Mouse (Mus musculus) G1E (cell line): ENCODE measurements at regions not wholly inside any gene's neighbourhood (a gene's known extent, or its start where the extent isn't known, plus 50 kb on each side); places are given as distances from the start of the nearest gene placed in this dataset.

ENCODE experiments used
- ATAC-seq: 2 replicates; pipeline ENCODE4 v1.8.0; 2016; ENCODE audit warnings: mild to moderate bottlenecking; ENCODE audit not compliant: insufficient number of reproducible peaks, poor library complexity, low FRiP score, severe bottlenecking; ENCODE audit errors: extremely low read depth
- DNase-seq: peaks from one replicate; pipeline ENCODE4 v3.0.0; 2012; ENCODE audit warnings: low spot score
- H3K27me3 ChIP-seq: 2 replicates; pipeline ENCODE4 v1.6.1; 2012; ENCODE audit warnings: mild to moderate bottlenecking, low read length, inconsistent platforms; ENCODE audit not compliant: insufficient read depth
- H3K36me3 ChIP-seq: replicated peaks from 2 replicates; pipeline ENCODE3; 2012; ENCODE audit warnings: mild to moderate bottlenecking, inconsistent platforms
- H3K4me1 ChIP-seq: 2 replicates; pipeline ENCODE4 v1.6.1; 2012; ENCODE audit warnings: low read depth, low read length, inconsistent platforms, mixed read lengths; ENCODE audit not compliant: insufficient read depth
- H3K4me3 ChIP-seq: 2 replicates; pipeline ENCODE4 v1.5.1; 2012; ENCODE audit warnings: low read depth, mild to moderate bottlenecking, inconsistent platforms, low read length, moderate library complexity, mixed read lengths
- H3K9me3 ChIP-seq: replicated peaks from 2 replicates; pipeline ENCODE4 v1.6.1; 2012; ENCODE audit warnings: inconsistent platforms
- CTCF ChIP-seq: IDR thresholded peaks from 2 replicates; pipeline ENCODE4 v1.5.1; 2012; ENCODE audit warnings: low read depth, low read length, inconsistent platforms, mixed read lengths
- GATA1 ChIP-seq: IDR thresholded peaks from 2 replicates; pipeline ENCODE4 v1.6.1; 2012; ENCODE audit warnings: borderline replicate concordance, low read length, inconsistent platforms, mixed read lengths
- GATA2 ChIP-seq: IDR thresholded peaks from 2 replicates; pipeline ENCODE4 v1.6.1; 2012; ENCODE audit warnings: low read depth, low read length, inconsistent platforms, borderline replicate concordance
- POLR2AphosphoS5 ChIP-seq: IDR thresholded peaks from 2 replicates; pipeline ENCODE4 v1.6.1; 2012; ENCODE audit warnings: low read depth, low read length, inconsistent platforms; ENCODE audit not compliant: insufficient replicate concordance
- TAL1 ChIP-seq: conservative IDR thresholded peaks from 2 replicates; pipeline ENCODE4 v1.6.1; 2012; ENCODE audit warnings: low read depth, low read length, inconsistent platforms, mixed read lengths

DNA sequence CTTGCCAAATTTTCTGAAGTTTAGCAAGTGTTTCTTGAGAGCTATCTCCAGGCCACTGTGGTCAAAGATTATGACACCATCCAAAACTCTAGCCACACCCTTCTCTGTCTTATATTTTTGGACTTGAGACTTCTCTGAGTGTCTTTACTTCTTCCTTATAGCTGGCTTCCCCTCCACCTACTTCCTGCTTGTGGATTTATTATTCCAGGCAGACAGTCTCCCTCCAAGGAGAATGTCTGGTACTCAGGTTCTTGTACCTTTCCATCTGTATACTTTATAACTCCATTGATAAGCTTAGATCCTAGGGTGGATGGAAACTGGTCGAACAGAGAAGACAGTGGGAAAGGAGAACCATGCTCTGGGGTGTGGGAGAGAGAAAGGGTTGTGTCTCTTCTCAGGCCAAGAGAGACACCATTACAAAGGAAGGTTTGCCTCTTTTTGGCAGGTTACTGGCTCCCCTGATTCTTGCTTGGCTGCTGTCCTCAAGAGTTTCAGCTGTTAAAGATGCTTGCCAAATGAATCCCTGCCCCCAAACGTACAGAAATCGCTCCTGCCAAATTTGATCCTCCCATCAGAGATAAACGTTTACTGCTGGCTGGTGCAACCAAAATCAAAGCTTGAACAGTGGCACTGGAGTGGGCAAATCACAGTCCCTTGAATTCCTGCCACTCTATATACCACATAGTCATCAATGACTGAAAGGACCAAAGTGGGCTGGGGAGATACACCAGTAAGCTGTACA is 125.5 kb downstream of the Rps24 start:
- no peak overlapping the region for H3K4me3 ChIP-seq
- no peaks in the 10 kb centered on the region for H3K36me3 ChIP-seq
- no peaks in the 10 kb centered on the region for H3K27me3 ChIP-seq
- H3K9me3 ChIP-seq, result peaks cover 25% of the 10 kb centered on the region
- no peak for DNase-seq
- TF ChIP-seq POLR2AphosphoS5, result no peak
- TF ChIP-seq GATA2, result no peak
- TF ChIP-seq TAL1, result no peak
- no peak for TF ChIP-seq CTCF
- no peak for TF ChIP-seq GATA1
- no peak for ATAC-seq
- no peaks in the 10 kb centered on the region for H3K4me1 ChIP-seq

DNA sequence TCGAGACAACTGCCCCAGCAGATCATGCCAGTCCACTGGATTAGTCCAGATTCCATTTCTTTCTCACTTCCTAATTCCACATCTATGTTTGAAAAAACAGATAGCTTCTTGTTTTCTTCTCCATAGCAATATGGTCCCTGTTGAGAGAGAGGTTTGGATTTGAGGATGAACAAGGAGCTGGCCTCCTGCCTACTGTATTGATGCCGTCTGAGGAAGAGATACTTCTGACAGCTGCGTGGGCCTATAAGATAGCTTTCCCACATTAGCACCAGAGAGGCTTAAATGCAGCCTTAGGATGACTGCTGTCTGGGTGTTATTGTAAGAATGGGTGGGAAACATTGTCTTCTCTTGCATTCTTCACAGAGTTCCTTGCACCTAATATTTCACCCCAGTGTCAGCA is 128.9 kb downstream of the Rps24 start:
- H3K27me3 ChIP-seq, result no peaks in the 10 kb centered on the region
- no peak for TF ChIP-seq GATA2
- no peak for TF ChIP-seq POLR2AphosphoS5
- TF ChIP-seq TAL1, result no peak
- TF ChIP-seq CTCF, result no peak
- no peak for TF ChIP-seq GATA1
- H3K4me3 ChIP-seq, result no peak overlapping the region
- no peaks in the 10 kb centered on the region for H3K4me1 ChIP-seq
- ATAC-seq (no peak), DNase-seq (no peak)
- H3K36me3 ChIP-seq, result no peaks in the 10 kb centered on the region
- peaks cover 38% of the 10 kb centered on the region for H3K9me3 ChIP-seq

DNA sequence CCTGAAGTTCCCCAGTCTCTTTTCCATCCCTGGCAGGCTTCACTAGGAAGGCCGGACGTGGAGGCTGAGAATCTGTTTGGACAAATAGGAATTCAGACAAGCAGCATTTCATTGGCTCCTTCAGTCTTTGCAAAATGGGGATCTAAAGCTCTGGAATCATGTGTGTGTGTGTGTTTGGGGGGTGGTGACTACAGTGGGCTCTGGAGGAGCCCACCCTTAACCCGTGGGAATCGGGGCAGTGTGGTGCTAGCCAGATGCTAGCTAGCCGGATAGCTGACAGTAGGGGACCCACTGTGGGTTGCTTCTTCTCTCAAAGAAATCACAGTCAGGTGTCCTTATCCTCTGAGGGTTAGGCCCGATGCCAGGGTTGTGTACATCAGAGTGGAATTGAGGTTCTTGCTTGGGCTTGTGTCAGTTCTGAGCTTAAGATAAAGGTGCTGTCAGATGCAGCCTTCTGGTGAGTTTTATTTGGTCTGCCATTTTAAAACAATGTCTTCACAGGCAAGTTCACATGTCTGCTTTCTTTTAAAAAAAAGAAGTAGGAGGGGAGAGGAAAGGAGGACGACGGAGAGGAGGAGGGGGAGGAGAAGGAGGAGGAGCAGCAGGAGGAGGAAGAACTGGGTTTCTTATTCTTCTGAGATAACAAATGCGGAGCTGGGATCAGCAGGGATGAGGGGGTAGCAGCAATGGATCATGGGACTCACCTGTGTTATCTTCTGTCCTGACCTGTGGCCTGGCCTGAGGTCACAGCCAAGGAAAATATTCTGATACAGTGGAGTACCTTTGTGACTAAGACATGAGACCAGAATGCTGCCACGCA is 129.6 kb downstream of the Rps24 start:
- H3K9me3 ChIP-seq, result peaks cover 35% of the 10 kb centered on the region
- TF ChIP-seq TAL1, result no peak
- TF ChIP-seq GATA1, result no peak
- no peak for TF ChIP-seq GATA2
- TF ChIP-seq POLR2AphosphoS5, result no peak
- TF ChIP-seq CTCF, result no peak
- no peaks in the 10 kb centered on the region for H3K27me3 ChIP-seq

DNA sequence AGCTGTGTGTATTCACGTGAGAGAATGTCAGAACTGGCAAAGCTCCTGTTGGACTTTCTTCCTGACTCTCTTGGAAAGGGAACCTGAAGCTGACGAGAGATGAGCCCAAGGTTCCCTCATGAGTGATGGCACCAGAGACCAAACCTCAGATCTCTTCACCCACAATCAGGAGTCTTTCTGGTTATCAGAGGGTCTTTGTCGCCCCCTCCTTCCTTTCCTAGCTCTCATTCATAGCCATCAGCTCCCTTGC is 130.1 kb downstream of the Rps24 start:
- Histone ChIP-seq H3K4me3 (no peak overlapping the region), H3K36me3 (no peaks in the 10 kb centered on the region), H3K9me3 (peaks cover 35% of the 10 kb centered on the region), H3K27me3 (no peaks in the 10 kb centered on the region), H3K4me1 (no peaks in the 10 kb centered on the region)
- ATAC-seq (no peak), DNase-seq (no peak)
- TF ChIP-seq CTCF (no peak), POLR2AphosphoS5 (no peak), TAL1 (no peak), GATA1 (no peak), GATA2 (no peak)

More for the DNA sequence above, 129.6 kb downstream of the Rps24 start:
- Histone ChIP-seq H3K4me3 (no peak overlapping the region), H3K4me1 (no peaks in the 10 kb centered on the region), H3K36me3 (no peaks in the 10 kb centered on the region)
- ATAC-seq, result no peak
- no peak for DNase-seq

DNA sequence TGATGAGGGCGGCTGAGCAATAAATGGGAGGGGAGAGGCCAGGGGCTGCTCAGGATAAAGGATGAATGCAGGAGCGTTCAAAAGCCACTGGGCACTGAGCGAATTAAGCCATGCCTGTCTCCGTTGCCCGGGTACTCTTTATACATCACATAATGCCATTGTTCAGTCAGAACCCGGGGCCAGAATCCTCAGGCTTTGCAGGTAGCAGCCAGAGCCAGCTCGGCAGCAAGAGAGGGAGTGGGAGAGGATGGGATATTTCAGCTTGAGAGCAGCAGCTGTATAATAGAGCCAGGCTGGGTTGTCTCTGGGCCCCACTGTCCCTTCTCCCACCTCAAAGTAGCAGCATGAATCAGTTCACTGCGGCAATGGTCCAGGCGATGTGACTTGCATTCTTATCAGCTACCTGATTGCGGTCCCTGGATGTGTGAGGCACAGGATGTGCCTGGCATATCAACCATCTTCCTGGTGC is 130.5 kb downstream of the Rps24 start:
- no peak for DNase-seq
- no peak for TF ChIP-seq POLR2AphosphoS5
- no peak for TF ChIP-seq CTCF
- no peak for TF ChIP-seq GATA2
- no peak for TF ChIP-seq GATA1
- TF ChIP-seq TAL1, result no peak

More for the DNA sequence above, 130.5 kb downstream of the Rps24 start:
- Histone ChIP-seq H3K4me3 (no peak overlapping the region), H3K4me1 (no peaks in the 10 kb centered on the region), H3K27me3 (no peaks in the 10 kb centered on the region), H3K36me3 (no peaks in the 10 kb centered on the region), H3K9me3 (peaks cover 35% of the 10 kb centered on the region)
- no peak for ATAC-seq
